Mouse (Mus musculus) T-helper 1 cell (primary cell): ENCODE results near the gene Atl3.

Source experiments
- in situ Hi-C: fragments of 300-600 bp; cut with MboI, MseI; formaldehyde crosslinking; loops from one replicate; pipeline ENCODE4 v1.15.1; 2025; ENCODE audit warnings: high pct_unique_total_duplicates

Atl3 gene

GRCm38 (mm10) chr19:7493352-7494186 lies at the start of gene Atl3:
Atl3 (plus strand) TSS chr19:7494040.
- in situ Hi-C loops, result loop anchor here (25.0 kb wide), 1 partner anchor 1219 kb away; the partner anchor contains the start of gene Slc3a2

GRCm38 (mm10) chr19:7445105-7445504 lies 48.7 kb upstream of the Atl3 start:
- in situ Hi-C loops, result no loop called here

GRCm38 (mm10) chr19:7445596-7445995 lies 48.2 kb upstream of the Atl3 start:
- in situ Hi-C loops, result no loop called here

- in situ Hi-C loops, result no loop called here
Observed at GRCm38 (mm10) chr19:7456803-7457202, 37.0 kb upstream of the Atl3 start.

GRCm38 (mm10) chr19:7458901-7459300 lies 34.9 kb upstream of the Atl3 start:
- in situ Hi-C loops, result no loop called here

GRCm38 (mm10) chr19:7459370-7459769 lies 34.5 kb upstream of the Atl3 start:
- in situ Hi-C loops, result no loop called here

GRCm38 (mm10) chr19:7467915-7468314 lies 25.9 kb upstream of the Atl3 start:
- in situ Hi-C loops, result no loop called here

- in situ Hi-C loops, result no loop called here
Observed at GRCm38 (mm10) chr19:7470643-7471042, 23.2 kb upstream of the Atl3 start.

GRCm38 (mm10) chr19:7479751-7480248 lies 14.0 kb upstream of the Atl3 start:
- in situ Hi-C loops, result loop anchor here (25.0 kb wide), 1 partner anchor 1233 kb away; the partner anchor contains the start of gene Slc3a2

- in situ Hi-C loops, result loop anchor here (25.0 kb wide), 1 partner anchor 1231 kb away; the partner anchor contains the start of gene Slc3a2
Observed at GRCm38 (mm10) chr19:7481541-7482265, 12.1 kb upstream of the Atl3 start.

GRCm38 (mm10) chr19:7482266-7482598 lies 11.6 kb upstream of the Atl3 start:
- in situ Hi-C loops, result loop anchor here (25.0 kb wide), 1 partner anchor 1230 kb away; the partner anchor contains the start of gene Slc3a2

GRCm38 (mm10) chr19:7482599-7483511 lies 11.0 kb upstream of the Atl3 start, which contains the start of gene Rtn3:
Rtn3 (minus strand) TSS chr19:7483281.
- in situ Hi-C loops, result loop anchor here (25.0 kb wide), 1 partner anchor 1229 kb away; the partner anchor contains the start of gene Slc3a2

- in situ Hi-C loops, result loop anchor here (25.0 kb wide), 1 partner anchor 1229 kb away; the partner anchor contains the start of gene Slc3a2
Observed at GRCm38 (mm10) chr19:7483512-7483882, 10.3 kb upstream of the Atl3 start.

GRCm38 (mm10) chr19:7484076-7484475 lies 9.8 kb upstream of the Atl3 start:
- in situ Hi-C loops, result loop anchor here (25.0 kb wide), 1 partner anchor 1228 kb away; the partner anchor contains the start of gene Slc3a2

GRCm38 (mm10) chr19:7487680-7488079 lies 6.2 kb upstream of the Atl3 start:
- in situ Hi-C loops, result loop anchor here (25.0 kb wide), 1 partner anchor 1225 kb away; the partner anchor contains the start of gene Slc3a2

- in situ Hi-C loops, result loop anchor here (25.0 kb wide), 1 partner anchor 1220 kb away; the partner anchor contains the start of gene Slc3a2
Observed at GRCm38 (mm10) chr19:7491960-7492359, 1.9 kb upstream of the Atl3 start.

- in situ Hi-C loops, result loop anchor here (25.0 kb wide), 1 partner anchor 1220 kb away; the partner anchor contains the start of gene Slc3a2
Observed at GRCm38 (mm10) chr19:7492682-7493081, 1.2 kb upstream of the Atl3 start.

GRCm38 (mm10) chr19:7494187-7495015 lies 561 bp downstream of the Atl3 start:
- in situ Hi-C loops, result loop anchor here (25.0 kb wide), 1 partner anchor 1218 kb away; the partner anchor contains the start of gene Slc3a2

- in situ Hi-C loops, result loop anchor here (25.0 kb wide), 1 partner anchor 1217 kb away; the partner anchor contains the start of gene Slc3a2
Observed at GRCm38 (mm10) chr19:7495221-7496038, 1.6 kb downstream of the Atl3 start.
